Mouse (Mus musculus) ES-Bruce4 (cell line): ENCODE data around the gene Ap3b2.

ENCODE experiments used
- CTCF ChIP-seq: IDR thresholded peaks from one replicate; pipeline ENCODE4 v1.8.1; 2011; ENCODE audit warnings: low read depth, low read length
- POLR2A ChIP-seq: IDR thresholded peaks from one replicate; pipeline ENCODE4 v1.8.1; 2011; ENCODE audit warnings: low read length; ENCODE audit not compliant: insufficient read depth

DNA sequence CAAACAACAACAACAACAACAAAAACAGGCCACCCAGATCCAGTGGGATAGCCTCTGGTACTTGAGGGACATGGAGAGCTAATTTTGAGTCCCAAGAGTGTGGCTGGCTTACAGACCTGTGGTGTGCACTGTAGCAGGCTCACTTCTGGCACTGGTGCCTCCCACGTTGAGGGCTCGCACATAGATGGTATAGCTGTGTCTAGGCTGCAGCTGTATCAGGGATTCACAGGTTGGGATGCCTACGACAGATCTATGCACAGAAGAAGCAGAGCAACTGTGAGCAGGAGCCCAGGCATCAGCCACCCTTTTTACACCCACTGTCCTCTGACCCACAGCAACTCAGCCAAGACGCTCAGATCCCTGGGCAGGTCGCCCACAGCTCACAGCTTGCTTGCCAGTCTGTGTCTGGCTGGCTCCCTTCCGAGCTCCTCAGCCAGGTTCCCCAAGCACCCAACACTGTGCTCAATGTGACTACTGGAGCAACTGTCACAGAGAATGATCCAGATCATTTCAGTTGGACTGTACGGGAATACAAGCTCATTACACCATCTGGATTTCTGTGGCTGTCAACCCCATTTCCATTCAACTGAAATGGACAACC is 48.3 kb upstream of the Ap3b2 start:
- no peak for TF ChIP-seq CTCF
- no peak for TF ChIP-seq POLR2A
